Mouse (Mus musculus): Measurements from ENCODE around the gene Cic.

DNA sequence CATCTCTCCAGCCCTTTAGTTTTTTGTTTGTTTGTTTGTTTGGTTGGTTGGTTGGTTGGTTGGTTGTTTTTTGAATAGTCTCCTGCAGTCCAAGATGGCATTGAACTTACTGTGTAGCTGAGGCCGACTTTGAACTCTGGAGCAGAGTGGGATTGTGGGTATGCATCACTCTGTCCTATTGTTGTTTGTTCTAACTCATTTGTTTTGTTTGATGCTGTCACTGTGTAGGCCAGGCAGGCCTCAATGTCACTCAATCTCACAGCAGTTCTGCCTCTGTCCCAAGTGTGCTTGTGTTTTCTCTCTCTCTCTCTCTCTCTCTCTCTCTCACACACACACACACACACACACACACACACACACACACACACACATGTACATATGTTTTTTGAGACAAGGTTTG, 5.6 kb upstream of the Cic start:
- TF ChIP-seq CTCF (IDR thresholded peaks at IDR 0.05; ENCODE audit: borderline replicate concordance, control insufficient read depth, extremely low read depth, insufficient read depth, low read length, poor library complexity) (no peak), POLR2A (IDR thresholded peaks at IDR 0.05; ENCODE audit: control insufficient read depth, extremely low read depth, insufficient read depth, low read length, poor library complexity) (no peak)

Measured in thymus, adult 2 months (tissue).